Mouse (Mus musculus) CH12.LX (cell line): ENCODE results near the gene Chrnd. TPM values are rescaled to one million over a fixed set of nuclear protein-coding genes. Genes with fewer than 3 reads are reported as not detected.

ENCODE experiments used
- DNase-seq: peaks from one replicate; pipeline ENCODE4 v3.0.0-alpha.2; 2013; ENCODE audit errors: extremely low read depth
- H3K27ac ChIP-seq: 2 replicates; pipeline ENCODE4 v1.5.1; 2012; ENCODE audit warnings: low read depth, mild to moderate bottlenecking, control low read depth, moderate library complexity; ENCODE audit not compliant: insufficient read depth
- H3K27me3 ChIP-seq: replicated peaks from 2 replicates; pipeline ENCODE3; 2012; ENCODE audit warnings: inconsistent platforms
- H3K36me3 ChIP-seq, 2 experiments: replicated peaks in 1 of 2; 2 replicates each; pipeline versions ENCODE3 to v1.6.1; 2012; ENCODE audit warnings: inconsistent platforms in 1 of 2, low read length in 1 of 2, mild to moderate bottlenecking in 1 of 2, mixed read lengths in 1 of 2, moderate library complexity in 1 of 2; ENCODE audit not compliant: control insufficient read depth in 1 of 2, insufficient read depth in 1 of 2
- H3K4me1 ChIP-seq, 2 experiments: 2 replicates each; pipeline ENCODE4 v1.6.1; 2012; ENCODE audit warnings: inconsistent platforms in 1 of 2, moderate library complexity in 1 of 2; ENCODE audit not compliant: insufficient read depth in 2 of 2, control insufficient read depth in 1 of 2
- H3K4me2 ChIP-seq: 2 replicates; pipeline ENCODE4 v1.6.1; 2012; ENCODE audit warnings: low read depth, mild to moderate bottlenecking, control low read depth; ENCODE audit not compliant: poor library complexity, insufficient read depth, severe bottlenecking
- H3K4me3 ChIP-seq, 3 experiments: fragments of 150-350 bp in 1 of 3; sonication (generic) in 1 of 3; replicated peaks in 1 of 3; 2 replicates each; pipeline versions ENCODE3 to v1.5.1; 2011 to 2012; ENCODE audit warnings: low read depth in 2 of 3, low read length in 2 of 3, mild to moderate bottlenecking in 2 of 3, moderate library complexity in 2 of 3, control low read depth in 1 of 3, improper control_type of control experiment in 1 of 3, inconsistent platforms in 1 of 3, mixed read lengths in 1 of 3; ENCODE audit not compliant: poor library complexity in 1 of 3
- H3K79me2 ChIP-seq: replicated peaks from 2 replicates; pipeline ENCODE4 v1.6.1; 2012; ENCODE audit warnings: mild to moderate bottlenecking, moderate library complexity; ENCODE audit not compliant: control insufficient read depth, poor library complexity, insufficient read depth, severe bottlenecking; ENCODE audit errors: extremely low read depth
- H3K9ac ChIP-seq: 2 replicates; pipeline ENCODE4 v1.6.1; 2012; ENCODE audit warnings: low read depth, mild to moderate bottlenecking, control low read depth, moderate library complexity; ENCODE audit not compliant: insufficient read depth
- H3K9me3 ChIP-seq: replicated peaks from 2 replicates; pipeline ENCODE3; 2012; ENCODE audit warnings: low read length, inconsistent platforms, mixed read lengths
- CHD1 ChIP-seq: IDR thresholded peaks from 2 replicates; pipeline ENCODE4 v1.6.1; 2012; ENCODE audit warnings: low read depth, low read length, improper control_type of control experiment, inconsistent platforms
- CHD2 ChIP-seq: IDR thresholded peaks from 2 replicates; pipeline ENCODE4 v1.6.1; 2011; ENCODE audit warnings: low read length, improper control_type of control experiment
- E2F4 ChIP-seq: IDR thresholded peaks from 2 replicates; pipeline ENCODE4 v1.6.1; 2011; ENCODE audit warnings: low read depth, low read length, improper control_type of control experiment; ENCODE audit not compliant: insufficient replicate concordance
- ETS1 ChIP-seq: conservative IDR thresholded peaks from 2 replicates; pipeline ENCODE4 v1.6.1; 2012; ENCODE audit warnings: low read depth, mild to moderate bottlenecking, inconsistent platforms, low read length, improper control_type of control experiment, moderate library complexity
- GABPA ChIP-seq: IDR thresholded peaks from 2 replicates; pipeline ENCODE4 v1.6.1; 2012; ENCODE audit warnings: low read depth, low read length, improper control_type of control experiment, inconsistent platforms; ENCODE audit not compliant: insufficient replicate concordance
- IRF4 ChIP-seq: IDR thresholded peaks from 2 replicates; pipeline ENCODE4 v1.6.1; 2014; ENCODE audit warnings: low read depth, mild to moderate bottlenecking, inconsistent platforms, low read length, improper control_type of control experiment
- JUN ChIP-seq: IDR thresholded peaks from 2 replicates; pipeline ENCODE4 v1.6.1; 2011; ENCODE audit warnings: low read depth, mild to moderate bottlenecking, low read length, improper control_type of control experiment, moderate library complexity; ENCODE audit not compliant: insufficient read depth
- KAT2A ChIP-seq: IDR thresholded peaks from 2 replicates; pipeline ENCODE4 v1.6.1; 2012; ENCODE audit warnings: low read length, improper control_type of control experiment, inconsistent platforms; ENCODE audit not compliant: insufficient replicate concordance
- MAFK ChIP-seq: IDR thresholded peaks from 2 replicates; pipeline ENCODE4 v1.6.1; 2011; ENCODE audit warnings: low read length, improper control_type of control experiment; ENCODE audit not compliant: insufficient replicate concordance
- MAX ChIP-seq: IDR thresholded peaks from 2 replicates; pipeline ENCODE4 v1.6.1; 2011; ENCODE audit warnings: low read length, improper control_type of control experiment
- MEF2A ChIP-seq: IDR thresholded peaks from 2 replicates; pipeline ENCODE4 v1.6.1; 2014; ENCODE audit warnings: low read depth, mild to moderate bottlenecking, inconsistent platforms, low read length, improper control_type of control experiment, borderline replicate concordance
- MXI1 ChIP-seq: IDR thresholded peaks from 2 replicates; pipeline ENCODE4 v1.6.1; 2011; ENCODE audit warnings: mild to moderate bottlenecking, low read depth, low read length, improper control_type of control experiment
- MYC ChIP-seq: IDR thresholded peaks from 2 replicates; pipeline ENCODE4 v1.6.1; 2011; ENCODE audit warnings: low read depth, mild to moderate bottlenecking, improper control_type of control experiment, low read length
- NELFE ChIP-seq: IDR thresholded peaks from 2 replicates; pipeline ENCODE4 v1.6.1; 2011; ENCODE audit warnings: low read depth, low read length, improper control_type of control experiment
- PAX5 ChIP-seq: IDR thresholded peaks from 2 replicates; pipeline ENCODE4 v1.6.1; 2012; ENCODE audit warnings: low read length, inconsistent platforms, mixed read lengths
- POLR2AphosphoS2 ChIP-seq: IDR thresholded peaks from 2 replicates; pipeline ENCODE4 v1.6.1; 2011; ENCODE audit warnings: low read depth, low read length, improper control_type of control experiment
- RCOR1 ChIP-seq: conservative IDR thresholded peaks from 2 replicates; pipeline ENCODE4 v1.6.1; 2012; ENCODE audit warnings: low read depth, mild to moderate bottlenecking, inconsistent platforms, low read length, improper control_type of control experiment
- SIN3A ChIP-seq: IDR thresholded peaks from 2 replicates; pipeline ENCODE4 v1.6.1; 2012; ENCODE audit warnings: low read length, improper control_type of control experiment, inconsistent platforms
- SMC3 ChIP-seq: IDR thresholded peaks from 2 replicates; pipeline ENCODE4 v1.6.1; 2011; ENCODE audit warnings: low read depth, low read length, improper control_type of control experiment
- TBP ChIP-seq: conservative IDR thresholded peaks from 2 replicates; pipeline ENCODE4 v1.6.1; 2011; ENCODE audit warnings: low read depth, low read length, improper control_type of control experiment
- TCF12 ChIP-seq: IDR thresholded peaks from 2 replicates; pipeline ENCODE4 v1.6.1; 2014; ENCODE audit warnings: low read depth, mild to moderate bottlenecking, inconsistent platforms, low read length, improper control_type of control experiment
- UBTF ChIP-seq: IDR thresholded peaks from 2 replicates; pipeline ENCODE4 v1.6.1; 2012; ENCODE audit warnings: low read depth, mild to moderate bottlenecking, inconsistent platforms, low read length, improper control_type of control experiment, moderate library complexity
- USF1 ChIP-seq: IDR thresholded peaks from 2 replicates; pipeline ENCODE4 v1.6.1; 2014; ENCODE audit warnings: low read depth, mild to moderate bottlenecking, inconsistent platforms, low read length, improper control_type of control experiment
- USF2 ChIP-seq: conservative IDR thresholded peaks from 2 replicates; pipeline ENCODE4 v1.6.1; 2011; ENCODE audit warnings: low read depth, low read length, improper control_type of control experiment
- ZC3H11A ChIP-seq: IDR thresholded peaks from 2 replicates; pipeline ENCODE4 v1.6.1; 2012; ENCODE audit warnings: low read depth, mild to moderate bottlenecking, inconsistent platforms, low read length, improper control_type of control experiment
- ZKSCAN1 ChIP-seq: IDR thresholded peaks from 2 replicates; pipeline ENCODE4 v1.6.1; 2012; ENCODE audit warnings: low read depth, inconsistent platforms, low read length, improper control_type of control experiment, borderline replicate concordance
- ZMIZ1 ChIP-seq: IDR thresholded peaks from 2 replicates; pipeline ENCODE4 v1.6.1; 2012; ENCODE audit warnings: low read depth, mild to moderate bottlenecking, inconsistent platforms, low read length, improper control_type of control experiment
- ZNF384 ChIP-seq: IDR thresholded peaks from 2 replicates; pipeline ENCODE4 v1.6.1; 2012; ENCODE audit warnings: low read depth, low read length, improper control_type of control experiment, inconsistent platforms
- dilution Hi-C: fragments of 300-500 bp; cut with MboI; formaldehyde crosslinking; loops from 2 replicates; pipeline ENCODE4 v1.14.3; 2020; ENCODE audit warnings: low sequenced_read_pairs; ENCODE audit not compliant: extremely low pct_unique_long_range_greater_than_20kb, extremely low pct_ligation_motif_present
- in situ Hi-C: fragments of 300-500 bp; cut with MboI; formaldehyde crosslinking; loops from 3 replicates; pipeline ENCODE4 v1.14.3; 2019; ENCODE audit warnings: low sequenced_read_pairs, low pct_ligation_motif_present, low pct_unique_long_range_greater_than_20kb, mixed read lengths
- polyA plus RNA-seq: library from polyadenylated mRNA; unstranded; fragments of >175 nt; gene quantifications from 2 replicates; pipeline ENCODE4 v1.2.1, GENCODE M21; 2012; ENCODE audit warnings: low read depth; ENCODE audit not compliant: insufficient read length
- total RNA-seq, 2 experiments: library from RNA; depleted of rRNA; stranded (reverse); fragments of 300-350 nt in 1 of 2; fragments of >200 nt in 1 of 2; gene quantifications; 2 replicates each; pipeline ENCODE4 v1.2.3; 2012 to 2014

Gene Chrnd
- total and polyA plus RNA-seq, 3 experiments, result 0.13 TPM; not detected in 2

GRCm38 (mm10) chr1:87232197-87232596 lies 41.8 kb downstream of the Chrnd start:
- no peaks in the 10 kb centered on the region for H3K79me2 ChIP-seq
- H3K4me2 ChIP-seq, result no peak overlapping the region
- no peak overlapping the region for H3K4me3 ChIP-seq
- peaks cover 0 to 8% of the 10 kb centered on the region in 2 experiments; a peak in 2 of 4 replicates for H3K4me1 ChIP-seq
- H3K27ac ChIP-seq, result no peak overlapping the region
- H3K36me3 ChIP-seq, result peaks cover 58 to 99% of the 10 kb centered on the region in 2 experiments
- no peaks in the 10 kb centered on the region for H3K27me3 ChIP-seq
- no peak for DNase-seq
- in situ Hi-C loops, result no loop called here
- no peak for TF ChIP-seq MAFK
- TF ChIP-seq PAX5, result no peak
- TF ChIP-seq SMC3, result no peak
- TF ChIP-seq MXI1, result no peak
- no peak for TF ChIP-seq NELFE
- no peak for TF ChIP-seq ZKSCAN1
- no peak for TF ChIP-seq SIN3A
- no peak for TF ChIP-seq ETS1
- no peak for TF ChIP-seq IRF4
- TF ChIP-seq USF1, result no peak
- TF ChIP-seq MYC, result no peak
- TF ChIP-seq JUN, result no peak
- TF ChIP-seq GABPA, result no peak
- TF ChIP-seq ZMIZ1, result no peak
- no peak for TF ChIP-seq TCF12
- no peak for TF ChIP-seq ZNF384
- no peak for TF ChIP-seq TBP
- no peak for TF ChIP-seq KAT2A
- TF ChIP-seq RCOR1, result no peak
- H3K9ac ChIP-seq, result no peak overlapping the region
- dilution Hi-C loops, result no loop called here
- no peaks in the 10 kb centered on the region for H3K9me3 ChIP-seq

- no peaks in the 10 kb centered on the region for H3K27me3 ChIP-seq
- no peak overlapping the region for H3K27ac ChIP-seq
- H3K9me3 ChIP-seq, result no peaks in the 10 kb centered on the region
- H3K9ac ChIP-seq, result no peak overlapping the region
- DNase-seq, result no peak
- H3K4me2 ChIP-seq, result no peak overlapping the region
- H3K4me3 ChIP-seq, result no peak overlapping the region
- H3K36me3 ChIP-seq, result peaks cover 22 to 66% of the 10 kb centered on the region in 2 experiments
- dilution Hi-C loops (no loop called here), in situ Hi-C loops (no loop called here)
- peaks cover 0 to 8% of the 10 kb centered on the region in 2 experiments; a peak in 2 of 4 replicates for H3K4me1 ChIP-seq
- TF ChIP-seq ZMIZ1 (no peak), IRF4 (no peak), USF1 (no peak), MEF2A (no peak), ZC3H11A (no peak), POLR2AphosphoS2 (no peak), JUN (no peak), CHD1 (no peak), CHD2 (no peak), MYC (no peak), UBTF (no peak), USF2 (no peak), E2F4 (no peak), MAX (no peak)
- TF ChIP-seq, all 38 proteins: peak for 0
- H3K79me2 ChIP-seq, result no peaks in the 10 kb centered on the region
These were observed 48.6 kb downstream of the Chrnd start for GRCm38 (mm10) chr1:87239056-87239455.
